Mouse (Mus musculus): ENCODE measurements around the gene Zfp296. TPM values are rescaled to one million over a fixed set of nuclear protein-coding genes. Genes with fewer than 3 reads are reported as not detected.
A peak's percentile ranks its signal among the peaks of the same experiment; 100 is the strongest.

The Zfp296 gene
- total RNA-seq, 1 experiment = 32.2 TPM

- Histone ChIP-seq H3K9me3 (ENCODE audit: control insufficient read depth, insufficient read depth, low read depth, low read length) (no peaks in the 10 kb centered on the region), H3K4me3 (ENCODE audit: insufficient read depth in 1 of 2, low read depth in 1 of 2, low read length in 2 of 2, poor library complexity in 1 of 2, severe bottlenecking in 1 of 2) (peak within 1 kb of the TSS; percentile 81 to 92), H3K27ac (ENCODE audit: insufficient read depth, low read depth, low read length, poor library complexity, severe bottlenecking) (0 out of 2 replicates have a peak within 1 kb of the TSS, but pooled peaks have one; percentile 41), H3K36me3 (ENCODE audit: control insufficient read depth, insufficient read depth, low read length, poor library complexity, severe bottlenecking) (peaks cover 17% of the 10 kb centered on the region), H3K4me1 (ENCODE audit: control insufficient read depth in 2 of 2, insufficient read depth in 2 of 2, low read length in 2 of 2, poor library complexity in 1 of 2) (peaks cover 2 to 7% of the 10 kb centered on the region in 2 experiments; a peak in 1 of 4 replicates), H3K9ac (ENCODE audit: insufficient read depth, low read depth, low read length, poor library complexity, severe bottlenecking) (peak within 1 kb of the TSS; percentile 90)
- no peak for TF ChIP-seq HCFC1 (IDR thresholded peaks at IDR 0.05; ENCODE audit: borderline replicate concordance, insufficient read depth, low read length)
- no peak for TF ChIP-seq CHD2 (IDR thresholded peaks at IDR 0.05; ENCODE audit: low read depth, low read length)
- no peak for TF ChIP-seq ZNF384 (IDR thresholded peaks at IDR 0.05; ENCODE audit: low read depth, low read length)
- TF ChIP-seq ZC3H11A (IDR thresholded peaks at IDR 0.05; ENCODE audit: borderline replicate concordance, low read depth, low read length) = no peak
- TF ChIP-seq MAFK (IDR thresholded peaks at IDR 0.05; ENCODE audit: insufficient read depth, low read depth, low read length) = no peak
- in situ Hi-C loops (cut with MboI; ENCODE audit: low sequenced_read_pairs in 2 of 2, unreplicated experiment in 2 of 2) = no loop called here
- DNase-seq (ENCODE audit: low read depth, low spot score) = no peak
These were observed 14.3 kb upstream of the Zfp296 start, which contains the start of gene Ppp1r37 for GRCm38 (mm10) chr7:19562643-19563410. Gene Ppp1r37 (minus strand): TSS chr7:19563076.

DNA sequence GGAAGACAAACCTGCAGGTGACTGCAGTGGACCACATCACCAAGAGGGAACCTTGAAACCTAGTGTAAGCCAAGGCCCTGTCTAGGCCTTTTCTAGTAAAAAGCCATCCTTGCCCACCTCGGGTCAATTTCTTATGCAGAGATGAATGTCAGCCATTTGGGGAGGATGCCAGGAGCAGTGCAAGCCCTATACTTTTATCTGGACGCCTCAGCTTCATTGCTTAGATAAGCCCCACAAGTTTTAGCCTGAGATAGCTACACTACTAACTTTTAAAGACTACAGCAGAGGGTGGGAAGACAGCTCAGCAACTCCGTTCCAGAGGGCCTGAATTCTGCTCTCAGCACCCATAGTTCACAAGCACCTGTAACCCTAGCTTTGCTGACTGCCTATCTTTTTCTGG, 13.2 kb upstream of the Zfp296 start:
- Histone ChIP-seq H3K4me1 (ENCODE audit: control insufficient read depth in 2 of 2, insufficient read depth in 2 of 2, low read length in 2 of 2, poor library complexity in 1 of 2) (peaks cover under 1 to 9% of the 10 kb centered on the region in 2 experiments; a peak in 2 of 4 replicates), H3K27ac (ENCODE audit: insufficient read depth, low read depth, low read length, poor library complexity, severe bottlenecking) (no peak overlapping the region), H3K9ac (ENCODE audit: insufficient read depth, low read depth, low read length, poor library complexity, severe bottlenecking) (no peak overlapping the region), H3K9me3 (ENCODE audit: control insufficient read depth, insufficient read depth, low read depth, low read length) (no peaks in the 10 kb centered on the region), H3K36me3 (ENCODE audit: control insufficient read depth, insufficient read depth, low read length, poor library complexity, severe bottlenecking) (peaks cover 15% of the 10 kb centered on the region), H3K4me3 (ENCODE audit: insufficient read depth in 1 of 2, low read depth in 1 of 2, low read length in 2 of 2, poor library complexity in 1 of 2, severe bottlenecking in 1 of 2) (no peak overlapping the region)
- in situ Hi-C loops (cut with MboI; ENCODE audit: low sequenced_read_pairs in 2 of 2, unreplicated experiment in 2 of 2) = no loop called here
- DNase-seq (ENCODE audit: low read depth, low spot score) = no peak
- TF ChIP-seq ZNF384 (IDR thresholded peaks at IDR 0.05; ENCODE audit: low read depth, low read length) (no peak), MAFK (IDR thresholded peaks at IDR 0.05; ENCODE audit: insufficient read depth, low read depth, low read length) (no peak), CHD2 (IDR thresholded peaks at IDR 0.05; ENCODE audit: low read depth, low read length) (no peak), ZC3H11A (IDR thresholded peaks at IDR 0.05; ENCODE audit: borderline replicate concordance, low read depth, low read length) (no peak), HCFC1 (IDR thresholded peaks at IDR 0.05; ENCODE audit: borderline replicate concordance, insufficient read depth, low read length) (no peak)

DNA sequence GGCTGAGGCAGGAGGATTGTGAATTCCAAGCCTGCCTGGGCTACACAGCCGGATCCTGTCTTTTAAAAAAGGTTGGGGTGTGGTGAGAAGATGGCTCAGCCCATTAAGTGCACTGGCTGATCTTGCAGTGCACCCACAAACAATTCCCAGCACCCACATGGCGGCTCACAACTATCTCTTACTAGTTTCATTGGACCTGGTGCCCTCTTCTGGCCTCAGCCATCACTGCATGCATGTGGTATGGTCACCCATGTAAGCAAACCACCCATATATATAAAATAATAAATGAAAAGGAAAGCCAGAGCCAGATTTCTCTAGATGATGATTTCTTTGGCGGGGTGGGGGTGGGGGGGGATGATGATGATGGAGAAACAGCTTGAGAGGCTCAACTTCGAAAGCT, 12.6 kb upstream of the Zfp296 start:
- Histone ChIP-seq H3K27ac (ENCODE audit: insufficient read depth, low read depth, low read length, poor library complexity, severe bottlenecking) (no peak overlapping the region), H3K36me3 (ENCODE audit: control insufficient read depth, insufficient read depth, low read length, poor library complexity, severe bottlenecking) (peaks cover 15% of the 10 kb centered on the region), H3K9me3 (ENCODE audit: control insufficient read depth, insufficient read depth, low read depth, low read length) (no peaks in the 10 kb centered on the region), H3K4me1 (ENCODE audit: control insufficient read depth in 2 of 2, insufficient read depth in 2 of 2, low read length in 2 of 2, poor library complexity in 1 of 2) (peaks cover 0 to 9% of the 10 kb centered on the region in 2 experiments; a peak in 3 of 4 replicates), H3K4me3 (ENCODE audit: insufficient read depth in 1 of 2, low read depth in 1 of 2, low read length in 2 of 2, poor library complexity in 1 of 2, severe bottlenecking in 1 of 2) (no peak overlapping the region), H3K9ac (ENCODE audit: insufficient read depth, low read depth, low read length, poor library complexity, severe bottlenecking) (no peak overlapping the region)
- in situ Hi-C loops (cut with MboI; ENCODE audit: low sequenced_read_pairs in 2 of 2, unreplicated experiment in 2 of 2) = no loop called here
- no peak for DNase-seq (ENCODE audit: low read depth, low spot score)
- TF ChIP-seq MAFK (IDR thresholded peaks at IDR 0.05; ENCODE audit: insufficient read depth, low read depth, low read length) (no peak), ZC3H11A (IDR thresholded peaks at IDR 0.05; ENCODE audit: borderline replicate concordance, low read depth, low read length) (no peak), HCFC1 (IDR thresholded peaks at IDR 0.05; ENCODE audit: borderline replicate concordance, insufficient read depth, low read length) (no peak), CHD2 (IDR thresholded peaks at IDR 0.05; ENCODE audit: low read depth, low read length) (no peak), ZNF384 (IDR thresholded peaks at IDR 0.05; ENCODE audit: low read depth, low read length) (no peak)

DNA sequence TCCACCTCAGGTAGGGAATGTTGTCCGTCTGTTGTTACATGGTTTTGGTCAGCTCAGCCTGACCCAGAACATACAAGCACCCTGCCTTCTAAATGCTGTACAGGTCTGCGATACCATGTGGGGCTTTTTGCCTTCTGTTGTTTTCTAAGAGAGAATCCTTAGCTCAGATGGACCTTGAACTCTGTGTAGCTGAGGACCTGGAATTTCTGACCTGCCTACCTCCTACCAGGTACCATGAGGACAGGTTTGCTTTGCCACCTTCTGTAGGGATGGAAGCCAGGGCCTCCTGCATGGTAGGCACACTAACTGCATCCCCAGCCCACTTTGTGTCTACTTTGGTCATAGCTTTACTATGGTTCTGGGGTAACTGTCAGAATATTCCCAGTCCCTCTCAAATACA, 11.3 kb upstream of the Zfp296 start:
- no peak for TF ChIP-seq ZNF384 (IDR thresholded peaks at IDR 0.05; ENCODE audit: low read depth, low read length)
- TF ChIP-seq ZC3H11A (IDR thresholded peaks at IDR 0.05; ENCODE audit: borderline replicate concordance, low read depth, low read length) = no peak
- no peak for TF ChIP-seq MAFK (IDR thresholded peaks at IDR 0.05; ENCODE audit: insufficient read depth, low read depth, low read length)
- TF ChIP-seq CHD2 (IDR thresholded peaks at IDR 0.05; ENCODE audit: low read depth, low read length) = no peak
- TF ChIP-seq HCFC1 (IDR thresholded peaks at IDR 0.05; ENCODE audit: borderline replicate concordance, insufficient read depth, low read length) = no peak
- Histone ChIP-seq H3K36me3 (ENCODE audit: control insufficient read depth, insufficient read depth, low read length, poor library complexity, severe bottlenecking) (peaks cover 21% of the 10 kb centered on the region), H3K27ac (ENCODE audit: insufficient read depth, low read depth, low read length, poor library complexity, severe bottlenecking) (no peak overlapping the region), H3K9ac (ENCODE audit: insufficient read depth, low read depth, low read length, poor library complexity, severe bottlenecking) (no peak overlapping the region), H3K4me3 (ENCODE audit: insufficient read depth in 1 of 2, low read depth in 1 of 2, low read length in 2 of 2, poor library complexity in 1 of 2, severe bottlenecking in 1 of 2) (no peak overlapping the region), H3K9me3 (ENCODE audit: control insufficient read depth, insufficient read depth, low read depth, low read length) (no peaks in the 10 kb centered on the region), H3K4me1 (ENCODE audit: control insufficient read depth in 2 of 2, insufficient read depth in 2 of 2, low read length in 2 of 2, poor library complexity in 1 of 2) (peaks cover 0 to 15% of the 10 kb centered on the region in 2 experiments; a peak in 3 of 4 replicates)
- no peak for DNase-seq (ENCODE audit: low read depth, low spot score)
- in situ Hi-C loops (cut with MboI; ENCODE audit: low sequenced_read_pairs in 2 of 2, unreplicated experiment in 2 of 2) = no loop called here
